Mouse (Mus musculus) brain, embryonic 18.5 days (tissue): ENCODE measurements around the gene Cyp26c1.

Experiments used
- DNase-seq: peaks from one replicate; pipeline ENCODE4 v3.0.0-alpha.2; 2012; ENCODE audit warnings: low read depth, low spot score

The Cyp26c1 gene

DNA sequence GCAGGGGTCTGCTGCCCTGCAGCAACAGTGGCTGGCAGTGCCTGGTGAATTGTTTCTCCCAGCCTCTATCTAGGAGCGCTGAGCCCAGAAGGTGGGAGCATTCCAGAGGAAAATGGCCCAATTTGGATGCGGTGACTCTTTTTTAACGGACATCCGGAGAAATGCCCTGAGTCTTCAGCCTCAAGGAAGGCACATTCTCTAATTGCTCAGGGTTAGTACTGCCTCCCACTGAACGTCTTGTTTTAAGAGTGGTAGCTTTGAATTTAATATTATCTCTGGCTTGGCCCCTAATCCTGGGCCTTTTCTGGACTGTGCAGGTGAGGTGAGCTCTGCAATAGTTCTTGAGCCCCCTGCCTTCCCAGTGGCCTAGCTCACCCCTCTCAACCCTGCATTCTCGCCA lies at the start of gene Cyp26c1:
Gene Cyp26c1, plus strand, starts transcription at position 301 of the 400 bp plus-strand sequence.
- no peak for DNase-seq

DNA sequence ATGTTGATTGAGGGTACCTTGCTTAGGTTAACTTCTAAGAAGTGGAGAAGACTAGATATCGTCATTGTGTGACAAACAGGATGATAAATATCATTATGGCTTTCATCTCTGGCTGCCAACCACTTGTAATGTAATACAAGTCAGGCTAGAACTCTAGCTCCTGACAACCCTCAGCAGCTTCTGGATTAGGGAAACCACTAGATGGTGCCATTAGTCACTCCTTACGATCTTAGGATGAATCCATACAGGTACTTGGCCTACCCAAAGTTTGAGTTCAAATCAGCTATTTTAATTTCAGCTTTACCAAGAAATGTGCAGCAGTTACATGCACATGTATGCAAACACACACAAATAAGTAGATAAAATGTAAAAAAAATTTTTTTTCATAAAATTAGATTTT lies 37.4 kb upstream of the Cyp26c1 start:
- no peak for DNase-seq

DNA sequence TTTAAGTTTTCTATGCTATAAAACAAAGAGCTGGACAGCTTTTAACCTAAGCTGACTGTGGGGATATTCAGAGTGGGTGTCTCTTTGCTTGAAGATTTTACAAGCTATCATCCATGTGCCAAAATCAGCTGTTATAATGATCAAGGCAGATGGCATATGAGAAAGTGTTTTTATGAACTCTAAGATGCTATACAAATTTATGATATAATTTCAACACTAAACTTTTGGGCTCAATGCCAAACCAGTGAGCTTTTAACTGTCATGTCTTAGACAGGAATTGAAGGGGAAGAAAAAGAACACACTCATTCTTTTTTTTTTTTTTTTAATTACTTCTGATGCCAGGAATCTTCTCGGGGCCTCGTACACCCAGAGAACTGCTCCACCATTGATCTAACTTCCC lies 34.9 kb upstream of the Cyp26c1 start:
- DNase-seq, result no peak

DNA sequence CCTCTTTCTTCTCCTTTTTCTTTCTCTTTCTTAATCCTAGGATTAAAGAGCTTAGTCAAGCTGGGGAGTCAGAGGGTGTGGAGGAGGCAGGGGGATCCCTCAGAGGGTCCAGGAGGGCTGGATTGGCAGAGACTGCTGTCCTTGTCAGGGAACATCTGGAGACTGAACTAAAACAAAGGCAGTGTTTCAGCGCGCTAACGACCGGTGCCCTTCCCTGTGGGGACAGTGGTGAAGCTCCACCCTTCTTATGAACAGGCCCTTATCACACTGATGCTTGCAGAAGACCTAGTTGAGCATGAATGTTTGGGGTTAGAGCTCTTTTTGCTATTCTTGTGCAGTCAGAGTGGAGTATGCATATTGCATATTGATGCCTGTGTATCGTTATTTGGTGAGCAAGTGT lies 31.4 kb upstream of the Cyp26c1 start:
- DNase-seq, result no peak

DNA sequence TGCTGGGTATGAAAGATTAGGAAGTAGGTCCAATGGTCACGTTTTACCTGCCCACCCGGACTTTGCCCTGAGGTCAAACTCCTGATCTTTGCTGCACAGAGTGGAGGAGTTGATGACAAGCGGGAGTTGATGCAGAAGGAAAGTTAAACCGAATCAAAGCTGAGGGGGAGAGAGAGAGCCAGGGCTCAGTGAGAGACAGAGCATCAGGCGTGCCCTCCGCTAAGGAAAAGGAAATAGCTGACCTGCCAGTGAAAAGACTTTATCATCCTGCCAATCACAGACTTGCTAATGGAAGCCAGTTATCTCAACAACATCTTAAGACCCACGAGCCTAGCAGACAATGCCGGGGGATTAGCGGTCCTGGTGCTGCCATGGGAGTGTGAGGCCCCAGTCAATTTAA lies 28.9 kb upstream of the Cyp26c1 start:
- no peak for DNase-seq

DNA sequence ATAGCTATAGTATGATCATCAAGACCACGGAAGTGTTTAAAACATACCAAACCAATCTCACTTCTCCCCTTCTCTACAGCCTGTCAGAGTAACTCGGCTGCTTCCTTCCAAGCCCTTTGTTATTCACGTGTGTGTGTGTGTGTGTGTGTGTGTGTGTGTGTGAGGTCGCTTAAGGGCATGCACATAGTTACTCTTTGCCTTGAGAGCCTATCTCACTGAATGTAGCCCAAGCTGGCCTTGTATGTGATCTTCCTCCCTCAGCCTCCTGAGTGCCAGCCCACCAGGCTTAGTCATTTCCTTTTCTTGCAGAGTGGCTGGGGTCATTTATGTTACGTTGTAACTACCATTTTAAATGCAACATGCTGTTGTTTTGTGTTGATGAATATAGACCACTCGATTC lies 20.1 kb upstream of the Cyp26c1 start:
- DNase-seq, result no peak

DNA sequence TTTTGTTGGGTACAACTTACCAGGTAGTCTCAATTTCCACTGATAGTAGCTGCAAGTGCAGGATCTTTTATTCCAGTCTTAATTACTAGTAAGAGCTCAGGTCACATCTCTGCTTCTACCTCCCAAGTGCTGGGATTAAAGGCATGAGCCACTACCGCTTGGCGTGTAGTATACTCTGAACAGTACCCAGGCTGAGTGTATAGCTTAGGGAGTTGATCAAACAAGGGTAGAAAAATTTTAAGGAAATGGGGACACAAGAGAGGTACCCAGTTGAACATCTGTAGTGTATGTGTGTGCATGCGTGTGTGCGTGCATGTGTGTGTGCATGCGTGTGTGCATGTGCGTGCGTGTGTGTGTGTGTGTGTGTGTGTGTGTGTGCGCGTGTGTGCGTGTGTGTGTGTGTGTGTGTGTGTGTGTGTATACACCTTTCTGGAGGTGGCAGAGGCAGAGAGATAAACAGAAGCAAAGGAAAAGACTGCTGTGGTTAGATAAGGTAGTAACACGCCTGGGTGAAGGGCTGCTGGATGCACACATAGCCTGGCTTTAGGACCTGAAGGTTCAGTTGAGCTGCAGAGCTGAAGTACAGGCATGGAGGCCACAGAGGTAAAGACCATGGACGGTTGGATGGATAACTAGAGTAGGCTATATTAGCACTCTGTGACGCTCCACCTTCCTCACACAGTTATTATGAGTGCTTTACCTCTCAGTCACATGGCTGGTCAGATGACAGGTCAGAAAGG lies 17.4 kb upstream of the Cyp26c1 start:
- no peak for DNase-seq

DNA sequence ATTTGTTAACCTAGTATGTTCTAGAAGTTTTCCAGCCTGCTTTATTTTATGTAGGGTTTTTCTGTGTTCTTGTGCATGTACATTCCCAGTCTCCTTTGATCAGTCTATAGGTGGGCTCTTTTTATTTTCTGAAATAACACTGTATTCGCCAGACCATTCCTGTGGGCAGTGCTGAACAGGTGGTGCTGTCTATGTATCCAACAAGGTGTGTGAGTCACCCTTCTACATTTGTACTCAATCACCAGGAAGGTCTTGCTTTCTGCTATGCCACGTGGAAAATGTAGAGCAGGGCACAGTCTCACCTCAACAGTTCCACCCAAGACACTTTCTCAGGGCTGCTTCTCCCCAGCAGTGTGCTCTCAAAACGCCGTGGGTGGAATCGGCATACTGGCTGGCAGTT lies 16.7 kb upstream of the Cyp26c1 start:
- DNase-seq, result no peak

DNA sequence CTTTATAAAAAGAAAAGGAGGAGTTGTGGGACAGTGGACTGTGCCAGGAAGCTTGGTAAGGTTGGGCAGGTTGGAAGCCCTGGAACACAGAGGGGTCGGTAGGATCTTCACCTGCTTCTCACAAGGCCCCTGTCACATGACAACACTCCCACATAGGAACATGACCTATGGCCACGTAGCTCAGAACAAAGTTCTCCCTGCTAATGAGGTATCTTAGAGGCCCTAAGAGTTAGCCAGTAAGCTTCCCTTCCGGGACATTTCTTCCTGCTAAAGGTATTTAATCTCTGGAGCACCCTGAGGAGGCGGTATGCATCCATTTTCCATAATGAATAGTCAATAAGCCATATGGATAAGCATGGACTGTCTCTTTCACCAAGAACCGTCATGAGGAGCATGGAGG lies 15.9 kb upstream of the Cyp26c1 start:
- DNase-seq, result no peak

DNA sequence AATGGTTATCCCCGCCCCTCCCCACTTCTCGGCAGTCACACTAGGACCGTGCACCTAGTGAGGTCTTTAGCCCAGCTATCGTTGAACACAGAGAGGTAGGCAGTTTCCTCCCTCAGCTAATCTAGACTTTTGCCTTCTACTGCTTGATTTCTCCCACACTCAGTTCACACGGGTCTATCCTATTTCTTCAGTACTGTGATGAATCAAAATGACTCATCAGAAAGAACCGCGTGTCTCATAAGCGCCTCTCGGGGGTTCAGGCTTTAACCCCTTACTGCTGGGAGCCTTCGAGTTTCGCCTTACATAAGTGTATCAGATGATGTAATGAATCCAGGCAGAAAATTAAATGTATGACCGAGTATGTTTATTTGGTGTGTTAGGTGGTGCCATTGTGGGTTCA lies 12.0 kb upstream of the Cyp26c1 start:
- DNase-seq, result no peak

DNA sequence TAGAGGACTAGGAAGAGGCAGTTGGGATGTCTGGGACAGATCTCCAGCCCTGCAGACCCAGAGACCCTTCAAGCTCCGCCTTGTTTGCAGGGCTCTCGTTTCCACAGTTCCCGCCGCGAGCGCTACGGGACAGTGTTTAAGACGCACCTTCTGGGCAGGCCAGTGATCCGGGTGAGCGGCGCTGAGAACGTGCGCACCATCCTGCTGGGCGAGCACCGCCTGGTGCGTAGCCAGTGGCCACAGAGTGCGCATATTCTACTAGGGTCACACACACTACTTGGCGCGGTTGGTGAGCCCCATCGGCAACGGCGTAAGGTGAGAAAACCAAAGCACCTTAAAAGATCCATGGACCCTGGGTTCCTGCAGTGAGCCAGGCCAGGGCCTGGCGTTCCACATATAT lies 966 bp downstream of the Cyp26c1 start:
- no peak for DNase-seq

DNA sequence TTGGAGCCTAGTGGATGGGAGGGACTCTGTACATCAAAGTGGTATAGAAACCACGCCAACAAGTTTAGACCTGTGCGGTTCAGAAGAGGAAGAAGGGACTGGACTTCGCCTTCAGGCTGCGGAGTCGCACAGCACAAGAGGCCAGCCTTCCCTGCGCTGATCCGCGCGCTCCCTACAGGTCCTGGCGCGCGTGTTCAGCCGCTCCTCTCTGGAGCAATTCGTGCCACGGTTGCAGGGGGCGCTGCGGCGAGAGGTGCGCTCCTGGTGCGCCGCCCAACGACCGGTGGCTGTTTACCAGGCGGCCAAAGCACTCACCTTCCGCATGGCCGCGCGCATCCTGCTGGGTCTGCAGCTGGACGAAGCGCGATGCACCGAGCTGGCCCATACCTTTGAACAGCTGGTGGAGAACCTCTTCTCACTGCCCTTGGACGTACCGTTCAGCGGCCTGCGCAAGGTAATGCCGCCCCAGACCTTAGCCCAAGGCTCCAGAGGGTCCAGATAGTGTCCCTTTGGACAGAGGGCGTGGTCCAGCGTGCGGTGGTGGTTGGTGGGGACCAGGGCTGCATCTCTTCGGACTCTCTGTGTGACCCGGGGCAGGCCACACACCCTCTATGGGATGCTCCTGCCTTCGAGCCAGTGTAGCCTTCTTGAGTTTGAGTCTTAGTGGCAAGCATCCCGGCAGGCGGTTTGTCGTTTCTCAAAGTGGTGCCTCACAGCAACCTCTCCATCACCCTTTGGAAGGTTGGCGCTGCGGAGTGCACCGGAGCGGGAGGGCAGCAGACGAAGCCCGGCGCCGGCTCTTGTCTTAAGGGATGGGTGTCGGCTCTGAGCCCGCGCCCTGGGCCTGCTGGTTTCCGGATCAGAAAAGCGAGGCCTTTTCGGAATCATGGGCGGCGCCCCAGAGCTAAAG lies 1.8 kb downstream of the Cyp26c1 start:
- DNase-seq, result no peak

DNA sequence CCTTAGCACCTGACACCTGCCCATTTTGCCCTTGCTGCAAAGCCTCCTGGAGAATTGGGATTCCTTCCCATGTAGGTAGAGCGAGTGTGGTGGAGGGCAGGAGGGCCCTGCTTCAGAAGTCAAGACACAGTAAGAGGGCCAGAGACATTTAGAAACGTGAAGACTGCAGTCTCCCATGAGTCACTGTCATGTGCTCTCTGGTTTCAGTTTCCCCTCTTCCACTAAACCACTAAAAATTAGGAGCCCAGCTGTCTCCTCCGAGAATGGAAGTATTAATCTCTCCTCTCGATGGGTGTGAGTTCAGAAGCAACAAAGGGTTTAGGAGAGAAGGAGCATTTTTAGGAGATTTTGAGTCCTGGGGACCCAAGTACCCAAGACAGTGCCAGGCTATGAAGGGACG lies 4.1 kb downstream of the Cyp26c1 start:
- no peak for DNase-seq

DNA sequence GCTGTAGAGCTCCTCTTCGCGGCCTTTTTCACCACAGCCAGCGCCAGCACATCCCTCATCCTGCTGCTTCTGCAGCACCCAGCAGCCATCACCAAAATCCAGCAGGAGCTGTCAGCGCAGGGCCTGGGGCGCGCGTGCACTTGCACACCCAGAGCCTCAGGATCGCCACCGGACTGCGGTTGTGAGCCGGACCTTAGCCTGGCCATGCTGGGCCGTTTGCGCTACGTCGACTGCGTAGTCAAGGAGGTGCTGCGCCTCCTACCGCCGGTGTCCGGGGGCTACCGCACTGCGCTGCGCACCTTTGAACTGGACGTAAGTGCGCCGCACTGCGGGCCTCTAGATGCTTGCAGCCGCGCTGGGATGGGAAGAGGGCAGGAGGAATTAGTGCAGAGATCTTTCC lies 5.3 kb downstream of the Cyp26c1 start:
- DNase-seq, result no peak

DNA sequence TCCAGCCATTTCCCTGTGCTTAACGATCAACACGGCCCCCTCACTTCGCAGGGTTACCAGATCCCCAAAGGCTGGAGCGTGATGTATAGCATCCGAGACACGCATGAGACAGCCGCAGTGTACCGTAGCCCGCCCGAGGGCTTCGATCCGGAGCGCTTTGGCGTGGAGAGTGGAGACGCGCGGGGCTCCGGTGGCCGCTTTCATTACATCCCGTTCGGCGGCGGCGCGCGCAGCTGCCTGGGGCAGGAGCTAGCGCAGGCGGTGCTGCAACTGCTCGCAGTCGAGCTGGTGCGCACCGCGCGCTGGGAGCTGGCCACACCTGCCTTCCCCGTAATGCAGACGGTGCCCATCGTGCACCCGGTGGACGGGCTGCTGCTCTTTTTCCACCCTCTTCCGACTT lies 7.5 kb downstream of the Cyp26c1 start:
- no peak for DNase-seq

DNA sequence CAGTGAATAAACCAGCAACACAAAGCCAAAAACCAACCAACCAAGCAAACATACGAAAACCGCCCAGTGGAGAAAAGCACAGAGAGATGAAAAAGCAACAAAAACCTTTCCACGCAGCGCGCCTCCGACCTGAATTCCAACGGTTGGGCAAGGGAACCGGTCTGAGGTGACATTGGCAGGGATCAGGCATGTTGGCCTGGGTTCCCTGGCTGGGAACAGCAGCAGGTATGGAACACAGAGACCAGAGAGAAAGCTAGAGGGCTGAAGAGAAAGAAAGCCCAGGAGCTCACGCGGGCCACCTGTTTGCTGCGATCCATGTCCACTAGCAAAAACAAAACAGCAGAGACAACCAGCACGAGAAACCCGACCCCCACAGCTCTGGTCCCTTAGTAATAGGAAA lies 9.8 kb downstream of the Cyp26c1 start:
- no peak for DNase-seq

DNA sequence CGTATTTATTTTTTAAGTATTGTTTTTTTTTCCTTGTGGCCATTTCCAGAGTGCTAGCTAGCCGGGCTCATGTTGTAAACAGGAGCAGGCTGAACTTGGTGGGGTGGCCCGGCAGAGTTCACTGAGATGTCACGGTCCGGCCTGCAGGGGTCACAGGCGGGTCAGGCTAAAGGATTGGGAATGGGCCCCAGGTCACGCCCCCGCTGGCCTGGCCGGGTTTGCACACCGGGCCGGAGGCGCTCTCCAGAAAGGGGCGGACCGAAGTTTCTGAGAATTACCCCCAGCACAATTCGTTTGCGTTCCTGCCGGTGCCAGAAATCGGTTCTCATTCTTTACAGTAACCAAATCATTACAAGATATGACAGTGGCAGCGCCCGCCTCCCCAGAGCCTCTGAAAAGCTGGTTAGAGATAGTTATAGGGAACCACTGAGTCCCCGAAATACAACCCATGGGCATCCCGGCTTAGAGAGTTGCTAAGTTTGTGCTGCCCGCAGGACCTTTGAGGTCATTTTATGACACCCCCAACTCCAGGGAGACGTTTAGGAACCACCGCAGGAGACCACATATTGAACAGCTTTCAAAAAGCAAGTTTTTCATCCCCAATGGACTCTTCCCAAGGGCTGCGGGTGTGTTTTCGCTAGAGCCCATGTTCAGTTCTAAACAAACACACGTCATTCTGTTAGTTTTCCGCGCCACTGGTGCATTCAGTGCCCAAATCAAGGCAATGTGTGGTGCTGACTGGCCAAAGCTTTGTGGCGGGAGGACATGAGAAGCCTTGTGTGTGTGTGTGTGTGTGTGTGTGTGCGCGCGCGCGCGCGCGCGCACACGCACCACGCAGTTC lies 10.6 kb downstream of the Cyp26c1 start:
- no peak for DNase-seq

DNA sequence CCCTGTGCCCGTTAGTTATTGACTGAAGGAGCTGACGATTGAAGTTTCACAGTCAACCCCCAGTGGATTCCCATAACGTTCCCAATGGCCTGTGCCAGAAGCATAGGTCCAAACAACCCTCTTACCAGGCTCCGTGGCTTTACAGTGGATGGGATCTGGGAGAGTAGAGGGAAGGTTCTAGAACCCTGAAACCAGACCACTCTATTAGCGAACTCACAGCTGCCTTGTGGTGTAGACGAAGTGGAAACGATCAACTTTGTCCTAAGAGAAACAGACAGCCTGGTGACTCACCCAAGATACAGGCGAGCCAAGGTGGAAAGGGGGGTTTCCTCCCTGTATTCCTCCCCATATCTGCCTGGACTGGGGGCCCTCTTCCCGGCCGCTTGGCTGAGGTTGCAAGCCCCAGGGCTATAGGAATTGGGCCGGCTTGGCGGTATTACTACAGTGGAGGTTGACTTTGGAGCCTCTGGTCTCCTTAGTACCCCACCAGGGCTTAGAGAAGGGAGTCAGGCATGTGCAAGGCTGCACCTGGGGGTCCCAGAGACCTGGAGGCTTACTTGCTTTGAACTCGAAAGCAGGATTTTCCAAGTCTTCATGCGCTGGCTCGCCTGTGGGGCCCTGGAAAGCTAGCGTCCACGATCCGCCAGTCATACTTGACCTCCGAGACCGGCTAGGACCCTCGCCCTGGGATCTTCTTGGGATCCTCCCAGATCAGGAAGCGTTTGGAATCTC lies 11.4 kb downstream of the Cyp26c1 start:
- DNase-seq, result no peak

DNA sequence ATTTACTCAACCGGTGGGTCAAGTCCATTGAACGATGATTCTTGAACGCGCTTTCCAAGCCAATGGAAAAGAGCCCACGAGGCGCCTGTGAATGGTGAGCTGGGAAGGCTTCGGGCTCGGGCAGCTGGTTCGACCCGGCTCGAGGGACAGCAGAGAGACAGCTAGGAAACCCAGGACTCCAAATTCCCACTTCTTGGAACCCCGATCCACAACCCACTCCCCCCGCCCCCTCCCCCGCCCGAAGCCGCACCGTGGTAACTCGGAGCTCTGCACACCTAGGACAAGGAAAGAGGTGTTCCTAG lies 11.9 kb downstream of the Cyp26c1 start:
- no peak for DNase-seq

DNA sequence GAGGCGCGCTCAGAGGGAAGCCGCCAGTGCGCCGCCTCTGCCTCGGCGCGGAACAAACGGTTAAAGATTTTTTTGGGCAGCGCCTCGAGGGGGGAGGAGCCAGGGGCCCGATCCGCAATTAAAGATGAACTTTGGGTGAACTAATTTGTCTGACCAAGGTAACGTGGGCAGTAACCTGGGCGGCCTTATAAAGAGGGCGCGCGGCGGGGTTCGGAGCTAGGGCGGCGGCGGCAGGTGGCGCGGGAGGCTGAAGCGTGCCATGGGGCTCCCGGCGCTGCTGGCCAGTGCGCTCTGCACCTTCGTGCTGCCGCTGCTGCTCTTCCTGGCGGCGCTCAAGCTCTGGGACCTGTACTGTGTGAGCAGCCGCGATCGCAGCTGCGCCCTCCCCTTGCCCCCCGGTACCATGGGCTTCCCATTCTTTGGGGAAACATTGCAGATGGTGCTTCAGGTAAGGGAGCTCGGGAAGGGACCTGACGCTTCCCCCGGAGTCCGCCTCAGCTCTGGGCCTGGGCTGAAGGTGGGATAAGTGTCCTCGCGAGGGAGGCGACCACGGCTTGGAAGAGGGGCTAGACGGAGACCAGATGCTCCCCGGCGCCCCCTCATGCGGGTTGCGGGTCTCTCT lies 12.4 kb downstream of the Cyp26c1 start, which contains the start of gene Cyp26a1:
Gene Cyp26a1, plus strand, starts transcription at position 148 of the 622 bp plus-strand sequence.
- no peak for DNase-seq
